Mouse (Mus musculus) G1E (cell line): ENCODE results near the gene Bbs9.

ENCODE experiments used
- CTCF ChIP-seq: IDR thresholded peaks from 2 replicates; pipeline ENCODE4 v1.5.1; 2012; ENCODE audit warnings: low read depth, low read length, inconsistent platforms, mixed read lengths
- GATA2 ChIP-seq: IDR thresholded peaks from 2 replicates; pipeline ENCODE4 v1.6.1; 2012; ENCODE audit warnings: low read depth, low read length, inconsistent platforms, borderline replicate concordance
- POLR2AphosphoS5 ChIP-seq: IDR thresholded peaks from 2 replicates; pipeline ENCODE4 v1.6.1; 2012; ENCODE audit warnings: low read depth, low read length, inconsistent platforms; ENCODE audit not compliant: insufficient replicate concordance
- TAL1 ChIP-seq: conservative IDR thresholded peaks from 2 replicates; pipeline ENCODE4 v1.6.1; 2012; ENCODE audit warnings: low read depth, low read length, inconsistent platforms, mixed read lengths

DNA sequence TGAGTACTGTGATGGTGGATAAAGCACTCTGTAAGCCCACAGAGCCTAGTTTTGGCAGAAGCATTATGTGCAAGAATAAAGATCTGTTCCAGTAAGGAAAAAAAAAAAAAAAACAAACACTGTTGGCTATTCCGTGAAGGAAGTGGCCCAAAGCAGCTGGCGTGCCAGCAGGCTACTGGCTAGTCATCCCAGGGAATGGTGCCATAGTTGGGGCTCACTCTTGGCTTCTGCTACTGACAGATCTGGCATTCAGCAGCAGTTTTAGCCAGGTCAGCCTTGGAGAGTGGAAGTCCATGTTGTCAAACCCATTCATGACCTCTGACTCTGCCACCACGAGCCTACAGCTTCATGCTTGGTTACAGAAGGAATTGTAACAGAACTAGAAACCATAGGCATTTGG, 13.6 kb upstream of the Bbs9 start:
- TF ChIP-seq CTCF (no peak), TAL1 (no peak), GATA2 (no peak), POLR2AphosphoS5 (no peak)
